Mouse (Mus musculus): Measurements from ENCODE around the gene Olfr1532-ps1.
"Not testable (repeated sequence)": the region's sequence is repeated elsewhere in the genome, so short reads cannot be mapped to it uniquely, and the experiment has no call there.

Gene Olfr1532-ps1

GRCm38 (mm10) chr7:106907676-106908075 is at the start of gene Olfr1532-ps1:
Gene Olfr1532-ps1, plus strand, starts transcription at chr7:106908001.
- DNase-seq (ENCODE audit: low spot score), result no peak

- DNase-seq (ENCODE audit: low spot score), result no peak
Observed at GRCm38 (mm10) chr7:106862885-106863284, 44.9 kb upstream of the Olfr1532-ps1 start, which contains the start of gene Olfr704. Gene Olfr704, plus strand, starts transcription at chr7:106863185.

- DNase-seq (ENCODE audit: low spot score), result no peak
Observed at GRCm38 (mm10) chr7:106876791-106877190, 31.0 kb upstream of the Olfr1532-ps1 start, which contains the start of gene Olfr705. Gene Olfr705, minus strand, starts transcription at chr7:106876891.

DNA sequence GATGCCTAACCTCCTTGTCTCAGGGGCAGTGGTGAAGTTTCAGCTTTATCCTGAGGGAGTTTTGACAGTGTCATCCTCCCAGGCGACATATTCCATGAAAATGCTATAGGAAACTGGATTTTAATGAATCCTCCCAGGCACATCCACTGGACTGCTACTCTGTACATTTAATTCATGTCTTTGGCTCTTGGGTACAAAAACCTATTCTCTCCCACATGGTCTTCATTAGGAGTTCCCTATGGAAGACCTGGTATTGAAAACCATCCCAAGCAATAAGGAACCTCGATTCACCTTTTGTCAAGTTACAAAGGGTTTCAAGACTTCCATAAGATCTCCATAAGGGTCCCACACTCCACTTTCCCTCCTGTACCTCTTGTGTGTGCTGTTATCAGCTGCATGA is 19.7 kb upstream of the Olfr1532-ps1 start, which contains the start of gene Olfr706:
TSS of gene Olfr706 (minus strand) at position 101 of the 400 bp plus-strand sequence.
- no peak for DNase-seq (ENCODE audit: low spot score)

- DNase-seq (ENCODE audit: low spot score), result not testable (repeated sequence)
Observed at GRCm38 (mm10) chr7:106901141-106901540, 6.7 kb upstream of the Olfr1532-ps1 start, which contains the start of gene Olfr707. Gene Olfr707, minus strand, starts transcription at chr7:106901241.

DNA sequence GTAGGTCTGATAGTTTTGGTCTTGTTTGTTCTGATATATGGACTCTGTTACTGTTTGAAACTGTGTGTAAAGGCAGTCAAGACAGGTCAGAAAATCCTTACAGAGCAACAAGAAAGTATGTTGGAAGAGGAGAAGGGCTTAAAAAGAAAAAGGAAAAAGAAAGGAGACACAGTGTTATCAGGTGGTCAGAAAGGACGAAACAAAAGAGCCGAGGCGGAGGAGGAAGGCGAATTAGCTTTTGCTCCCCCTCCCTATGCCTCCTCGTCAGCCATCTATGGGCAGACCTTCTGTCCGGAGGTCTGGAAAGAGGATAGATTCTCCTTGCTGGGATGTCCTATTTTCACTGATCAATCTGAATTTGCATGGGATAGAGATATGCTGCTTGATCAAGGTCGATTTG is 13.2 kb downstream of the Olfr1532-ps1 start:
- DNase-seq (ENCODE audit: low spot score), result not testable (repeated sequence)

GRCm38 (mm10) chr7:106932119-106932518 is 24.3 kb downstream of the Olfr1532-ps1 start, which contains the start of gene Olfr709-ps1:
Gene Olfr709-ps1, minus strand, starts transcription at chr7:106932219.
- DNase-seq (ENCODE audit: low spot score), result no peak

DNA sequence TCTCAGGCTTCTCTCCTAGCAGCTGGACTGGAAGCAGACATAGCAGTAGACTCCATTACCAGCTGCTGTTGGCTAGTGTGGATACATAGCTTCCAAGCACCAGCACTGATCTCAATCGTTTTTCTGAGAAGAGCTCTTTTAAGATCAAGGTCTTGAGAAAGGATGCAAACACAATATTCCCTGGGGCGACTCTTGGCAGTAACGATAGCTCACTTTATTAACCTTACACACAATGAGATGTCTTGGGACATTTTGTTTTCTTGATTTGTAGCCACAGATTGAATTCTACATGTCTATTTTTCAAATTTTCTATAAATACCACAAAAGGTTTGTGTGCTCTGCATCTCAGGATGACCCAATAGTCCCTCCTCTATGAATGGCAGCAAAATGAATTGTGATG is 40.4 kb downstream of the Olfr1532-ps1 start, which contains the start of gene Olfr710:
TSS of gene Olfr710 (minus strand) at position 101 of the 400 bp plus-strand sequence.
- no peak for DNase-seq (ENCODE audit: low spot score)

- no peak for DNase-seq (ENCODE audit: low spot score)
Observed at GRCm38 (mm10) chr7:106963837-106964236, 56.0 kb downstream of the Olfr1532-ps1 start, which contains the start of gene Olfr6. Gene Olfr6, minus strand, starts transcription at chr7:106963937.
